Mouse (Mus musculus): ENCODE data around the gene Tead1. TPM values are rescaled to one million over a fixed set of nuclear protein-coding genes. Genes with fewer than 3 reads are reported as not detected.
"Not testable (repeated sequence)": the region's sequence is repeated elsewhere in the genome, so short reads cannot be mapped to it uniquely, and the experiment has no call there.

The Tead1 gene
- polyA plus RNA-seq, 1 experiment: 2.7 TPM

DNA sequence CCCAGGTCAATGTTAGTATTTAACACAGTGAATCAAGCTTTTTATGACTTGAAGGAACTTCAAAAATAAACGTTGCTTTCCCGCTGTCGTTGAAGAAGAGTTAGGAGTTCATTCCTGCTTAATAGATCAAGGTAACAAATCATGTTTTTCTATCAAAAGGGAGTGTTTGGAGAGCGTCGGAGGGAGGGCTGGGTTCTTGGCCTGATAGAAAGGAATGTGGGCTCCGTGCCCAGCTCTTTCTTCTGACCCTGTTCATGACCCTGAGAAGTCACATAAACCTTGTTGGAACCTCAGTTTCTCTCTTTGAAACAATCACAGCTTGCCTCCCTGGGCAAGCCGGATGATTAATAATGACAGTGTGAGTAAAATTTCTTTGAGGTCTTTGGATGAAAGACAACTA lies 251.6 kb downstream of the Tead1 start:
- Histone ChIP-seq H3K27ac (ENCODE audit: insufficient read depth, low read length) (no peak overlapping the region), H3K4me1 (ENCODE audit: control insufficient read depth, insufficient read depth, insufficient read length) (no peaks in the 10 kb centered on the region), H3K4me3 (ENCODE audit: extremely low read depth, insufficient read depth, insufficient read length) (no peak overlapping the region), H3K27me3 (ENCODE audit: control insufficient read depth, insufficient read depth, low read length) (no peaks in the 10 kb centered on the region), H3K36me3 (ENCODE audit: control insufficient read depth, insufficient read depth, low read length) (no peaks in the 10 kb centered on the region)
- DNase-seq (ENCODE audit: low read depth in 1 of 2, low spot score in 2 of 2): no peak
- no peak for TF ChIP-seq CTCF (IDR thresholded peaks at IDR 0.05; ENCODE audit: extremely low read depth, insufficient read depth, insufficient read length, insufficient replicate concordance)
- no peak for TF ChIP-seq POLR2A (IDR thresholded peaks at IDR 0.05; ENCODE audit: low read depth, low read length)
- WGBS: 51% methylated on average over 7 of the region's 7 CpGs

DNA sequence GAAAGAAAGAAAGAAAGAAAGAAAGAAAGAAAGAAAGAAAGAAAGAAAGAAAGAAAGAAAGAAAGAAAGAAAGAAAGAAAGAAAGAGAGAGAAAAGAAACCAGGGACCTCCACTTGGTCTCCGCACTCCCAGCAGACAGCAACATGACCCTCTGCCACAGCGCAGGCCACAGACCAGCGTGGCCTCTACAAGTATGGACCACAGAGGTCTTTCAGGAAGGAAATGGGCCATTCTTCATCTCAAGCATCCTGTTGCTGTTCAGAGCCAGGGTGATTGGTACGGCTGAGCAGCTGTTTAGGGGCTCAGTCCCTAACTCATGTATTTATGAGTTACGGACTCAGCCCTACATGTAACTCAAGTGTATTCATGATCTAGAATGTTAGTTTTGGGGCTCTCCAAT lies 256.8 kb downstream of the Tead1 start:
- H3K4me3 ChIP-seq (ENCODE audit: extremely low read depth, insufficient read depth, insufficient read length); H3K4me1 ChIP-seq (ENCODE audit: control insufficient read depth, insufficient read depth, insufficient read length); H3K36me3 ChIP-seq (ENCODE audit: control insufficient read depth, insufficient read depth, low read length); H3K27ac ChIP-seq (ENCODE audit: insufficient read depth, low read length); DNase-seq (ENCODE audit: low read depth in 1 of 2, low spot score in 2 of 2); H3K27me3 ChIP-seq (ENCODE audit: control insufficient read depth, insufficient read depth, low read length): not testable (repeated sequence)
- WGBS: 19% methylated on average over 5 of the region's 5 CpGs

- TF ChIP-seq CTCF (IDR thresholded peaks at IDR 0.05; ENCODE audit: extremely low read depth, insufficient read depth, insufficient read length, insufficient replicate concordance) (no peak), POLR2A (IDR thresholded peaks at IDR 0.05; ENCODE audit: low read depth, low read length) (no peak)
- no peaks in the 10 kb centered on the region for H3K4me1 ChIP-seq (ENCODE audit: control insufficient read depth, insufficient read depth, insufficient read length)
- H3K27me3 ChIP-seq (ENCODE audit: control insufficient read depth, insufficient read depth, low read length): no peaks in the 10 kb centered on the region
- no peak for DNase-seq (ENCODE audit: low read depth in 1 of 2, low spot score in 2 of 2)
- no peak overlapping the region for H3K27ac ChIP-seq (ENCODE audit: insufficient read depth, low read length)
- no peaks in the 10 kb centered on the region for H3K36me3 ChIP-seq (ENCODE audit: control insufficient read depth, insufficient read depth, low read length)
- WGBS: 26% methylated on average over 8 of the region's 8 CpGs
- H3K4me3 ChIP-seq (ENCODE audit: extremely low read depth, insufficient read depth, insufficient read length): no peak overlapping the region
These were observed 258.0 kb downstream of the Tead1 start for GRCm38 (mm10) chr7:112937089-112937488.

DNA sequence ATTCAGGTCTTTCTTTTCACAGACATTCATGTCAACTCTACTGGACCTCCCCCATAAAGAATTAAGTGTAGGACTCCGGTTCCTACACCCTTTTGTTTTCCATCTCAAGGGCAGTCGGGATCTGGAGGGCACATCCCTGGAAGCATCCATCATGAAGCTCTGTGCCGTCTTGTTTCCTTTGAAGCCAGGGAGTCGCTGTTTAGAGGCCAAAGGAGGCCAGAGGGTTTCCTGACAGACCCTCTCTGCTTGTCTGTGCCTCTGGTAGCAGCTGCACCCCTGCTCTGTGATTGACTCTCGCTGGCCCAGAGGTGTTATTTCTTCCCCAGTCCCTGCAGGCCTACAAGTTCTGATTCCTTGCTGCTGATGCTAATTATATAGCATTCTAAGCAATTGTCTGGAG lies 259.8 kb downstream of the Tead1 start:
- Histone ChIP-seq H3K27ac (ENCODE audit: insufficient read depth, low read length) (no peak overlapping the region), H3K4me1 (ENCODE audit: control insufficient read depth, insufficient read depth, insufficient read length) (no peaks in the 10 kb centered on the region), H3K27me3 (ENCODE audit: control insufficient read depth, insufficient read depth, low read length) (no peaks in the 10 kb centered on the region), H3K36me3 (ENCODE audit: control insufficient read depth, insufficient read depth, low read length) (no peaks in the 10 kb centered on the region), H3K4me3 (ENCODE audit: extremely low read depth, insufficient read depth, insufficient read length) (no peak overlapping the region)
- DNase-seq (ENCODE audit: low read depth in 1 of 2, low spot score in 2 of 2): no peak
- WGBS: 37% methylated on average over 5 of the region's 5 CpGs
- TF ChIP-seq CTCF (IDR thresholded peaks at IDR 0.05; ENCODE audit: extremely low read depth, insufficient read depth, insufficient read length, insufficient replicate concordance): no peak
- TF ChIP-seq POLR2A (IDR thresholded peaks at IDR 0.05; ENCODE audit: low read depth, low read length): no peak

GRCm38 (mm10) chr7:112942567-112942966 lies 263.4 kb downstream of the Tead1 start:
- Histone ChIP-seq H3K27me3 (ENCODE audit: control insufficient read depth, insufficient read depth, low read length) (no peaks in the 10 kb centered on the region; the same call in 1 of the 2 replicates), H3K4me3 (ENCODE audit: extremely low read depth, insufficient read depth, insufficient read length) (no peak overlapping the region), H3K36me3 (ENCODE audit: control insufficient read depth, insufficient read depth, low read length) (no peaks in the 10 kb centered on the region), H3K4me1 (ENCODE audit: control insufficient read depth, insufficient read depth, insufficient read length) (no peaks in the 10 kb centered on the region), H3K27ac (ENCODE audit: insufficient read depth, low read length) (no peak overlapping the region)
- WGBS: 80% methylated on average over 5 of the region's 5 CpGs
- TF ChIP-seq POLR2A (IDR thresholded peaks at IDR 0.05; ENCODE audit: low read depth, low read length): no peak
- TF ChIP-seq CTCF (IDR thresholded peaks at IDR 0.05; ENCODE audit: extremely low read depth, insufficient read depth, insufficient read length, insufficient replicate concordance): no peak
- no peak for DNase-seq (ENCODE audit: low read depth in 1 of 2, low spot score in 2 of 2)

GRCm38 (mm10) chr7:112943056-112943455 lies 263.9 kb downstream of the Tead1 start:
- H3K4me3 ChIP-seq (ENCODE audit: extremely low read depth, insufficient read depth, insufficient read length): no peak overlapping the region
- H3K27ac ChIP-seq (ENCODE audit: insufficient read depth, low read length): no peak overlapping the region
- H3K4me1 ChIP-seq (ENCODE audit: control insufficient read depth, insufficient read depth, insufficient read length): no peaks in the 10 kb centered on the region
- H3K27me3 ChIP-seq (ENCODE audit: control insufficient read depth, insufficient read depth, low read length): no peaks in the 10 kb centered on the region; the same call in 1 of the 2 replicates
- no peak for TF ChIP-seq POLR2A (IDR thresholded peaks at IDR 0.05; ENCODE audit: low read depth, low read length)
- no peak for TF ChIP-seq CTCF (IDR thresholded peaks at IDR 0.05; ENCODE audit: extremely low read depth, insufficient read depth, insufficient read length, insufficient replicate concordance)
- 87% methylated on average over 1 of the region's 1 CpGs for WGBS
- no peak for DNase-seq (ENCODE audit: low read depth in 1 of 2, low spot score in 2 of 2)
- H3K36me3 ChIP-seq (ENCODE audit: control insufficient read depth, insufficient read depth, low read length): no peaks in the 10 kb centered on the region

DNA sequence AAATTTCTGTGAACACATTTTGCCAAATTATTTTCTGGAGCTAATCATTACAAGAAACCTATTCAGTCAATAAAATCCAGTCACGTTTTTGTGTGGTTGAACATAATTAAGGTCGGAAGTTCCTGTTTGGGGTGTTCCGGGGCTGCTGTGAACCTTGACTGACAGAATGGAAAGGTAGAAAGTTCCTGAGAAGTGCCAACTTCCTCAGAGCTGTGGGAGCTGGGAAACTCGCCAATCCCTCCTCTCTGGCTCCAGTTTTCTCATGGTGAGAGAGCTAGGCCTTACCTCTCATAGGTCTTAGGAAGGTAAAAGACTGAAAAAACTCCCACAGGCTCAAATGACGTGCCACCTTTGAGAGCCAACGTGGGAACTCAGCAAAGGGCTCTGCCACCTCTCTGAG lies 267.6 kb downstream of the Tead1 start:
- Histone ChIP-seq H3K36me3 (ENCODE audit: control insufficient read depth, insufficient read depth, low read length) (no peaks in the 10 kb centered on the region), H3K4me3 (ENCODE audit: extremely low read depth, insufficient read depth, insufficient read length) (no peak overlapping the region), H3K27ac (ENCODE audit: insufficient read depth, low read length) (no peak overlapping the region), H3K4me1 (ENCODE audit: control insufficient read depth, insufficient read depth, insufficient read length) (no peaks in the 10 kb centered on the region), H3K27me3 (ENCODE audit: control insufficient read depth, insufficient read depth, low read length) (no peaks in the 10 kb centered on the region; the same call in 1 of the 2 replicates)
- 36% methylated on average over 6 of the region's 6 CpGs for WGBS
- no peak for TF ChIP-seq CTCF (IDR thresholded peaks at IDR 0.05; ENCODE audit: extremely low read depth, insufficient read depth, insufficient read length, insufficient replicate concordance)
- no peak for TF ChIP-seq POLR2A (IDR thresholded peaks at IDR 0.05; ENCODE audit: low read depth, low read length)
- no peak for DNase-seq (ENCODE audit: low read depth in 1 of 2, low spot score in 2 of 2)
